Mouse (Mus musculus): ENCODE measurements around the gene Gtf2i.

DNA sequence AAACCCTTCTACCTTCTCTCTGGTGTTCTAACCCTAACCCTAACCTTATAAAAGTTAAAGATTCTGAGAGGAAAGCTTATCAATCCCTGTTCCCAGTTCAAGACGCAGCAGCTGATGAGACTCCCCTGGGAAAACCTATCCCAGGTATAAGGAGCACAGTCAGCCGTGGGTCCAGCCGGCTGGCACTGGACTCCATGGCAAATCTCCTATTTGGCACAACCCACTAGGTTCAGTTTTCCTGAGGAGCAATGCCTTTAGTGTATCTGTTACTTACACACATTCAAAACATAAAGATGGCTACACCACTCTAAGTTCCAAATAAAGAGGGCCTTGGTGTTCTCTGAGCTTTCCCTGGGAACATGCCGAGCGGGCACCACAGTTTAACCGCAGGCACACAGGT, 23.5 kb downstream of the Gtf2i start:
- TF ChIP-seq CTCF (IDR thresholded peaks at IDR 0.05; ENCODE audit: borderline replicate concordance, extremely low read depth, insufficient read depth, insufficient read length) (no peak), POLR2A (IDR thresholded peaks at IDR 0.05; ENCODE audit: borderline replicate concordance, extremely low read depth, insufficient read depth, insufficient read length, poor library complexity, severe bottlenecking) (no peak)

Measured in brain, embryonic 14.5 days (tissue).